Mouse (Mus musculus) midbrain, embryonic 11.5 days (tissue): Measurements from ENCODE around the gene Lgals12. TPM values are rescaled to one million over a fixed set of nuclear protein-coding genes. Genes with fewer than 3 reads are reported as not detected.

ENCODE experiments used
- ATAC-seq: fragments of 200-750 bp; cut with Nextera tagmentation; 2 replicates; pipeline ENCODE4 v1.8.0; 2017; ENCODE audit warnings: moderate TSS enrichment, moderate library complexity; ENCODE audit not compliant: low FRiP score
- DNase-seq: peaks from one replicate; pipeline ENCODE4 v3.0.0; 2015; ENCODE audit warnings: low spot score; ENCODE audit errors: missing footprints
- H3K27ac ChIP-seq: fragments of 300-500 bp; sonication (generic); 2 replicates; pipeline ENCODE4 v1.5.1; 2014; ENCODE audit warnings: low read depth, low read length
- H3K27me3 ChIP-seq: fragments of 300-500 bp; sonication (generic); 2 replicates; pipeline ENCODE4 v1.6.1; 2014; ENCODE audit warnings: mild to moderate bottlenecking, low read length, moderate library complexity, mixed read lengths; ENCODE audit not compliant: control insufficient read depth, insufficient read depth
- H3K36me3 ChIP-seq: fragments of 300-500 bp; sonication (generic); 2 replicates; pipeline ENCODE4 v1.6.1; 2014; ENCODE audit warnings: mild to moderate bottlenecking, low read length, moderate library complexity, mixed read lengths; ENCODE audit not compliant: control insufficient read depth, insufficient read depth
- H3K4me1 ChIP-seq: fragments of 300-500 bp; sonication (generic); 2 replicates; pipeline ENCODE4 v1.6.1; 2014; ENCODE audit warnings: low read length; ENCODE audit not compliant: control insufficient read depth, insufficient read depth
- H3K4me2 ChIP-seq: fragments of 300-500 bp; sonication (generic); 2 replicates; pipeline ENCODE4 v1.6.1; 2014; ENCODE audit warnings: mild to moderate bottlenecking, moderate library complexity
- H3K4me3 ChIP-seq: fragments of 300-500 bp; sonication (generic); 2 replicates; pipeline ENCODE4 v1.5.1; 2014; ENCODE audit warnings: low read depth, low read length
- H3K9ac ChIP-seq: fragments of 300-500 bp; sonication (generic); 2 replicates; pipeline ENCODE4 v1.6.1; 2014; ENCODE audit warnings: low read length
- H3K9me3 ChIP-seq: fragments of 300-500 bp; sonication (generic); 2 replicates; pipeline ENCODE4 v1.6.1; 2016; ENCODE audit warnings: low read length; ENCODE audit not compliant: control insufficient read depth
- WGBS: fragments of 180-500 bp; shearing (Covaris S2); extraction: QIAGEN DNeasy Blood & Tissue Kit; methylation state at CpG from one replicate; pipeline ENCODE4 v1.1.7; 2014; 5-methylcytosine and 5-hydroxymethylcytosine counted together
- polyA plus RNA-seq: library from polyadenylated mRNA; unstranded; fragments of >200 nt; fragmentation: Nextera tagmentation; extraction: Ambion mirVana; gene quantifications from 2 replicates; pipeline ENCODE4 v1.2.1, GENCODE M21; 2014

Lgals12 gene
- polyA plus RNA-seq, 1 experiment from 2014 or later: not detected

DNA sequence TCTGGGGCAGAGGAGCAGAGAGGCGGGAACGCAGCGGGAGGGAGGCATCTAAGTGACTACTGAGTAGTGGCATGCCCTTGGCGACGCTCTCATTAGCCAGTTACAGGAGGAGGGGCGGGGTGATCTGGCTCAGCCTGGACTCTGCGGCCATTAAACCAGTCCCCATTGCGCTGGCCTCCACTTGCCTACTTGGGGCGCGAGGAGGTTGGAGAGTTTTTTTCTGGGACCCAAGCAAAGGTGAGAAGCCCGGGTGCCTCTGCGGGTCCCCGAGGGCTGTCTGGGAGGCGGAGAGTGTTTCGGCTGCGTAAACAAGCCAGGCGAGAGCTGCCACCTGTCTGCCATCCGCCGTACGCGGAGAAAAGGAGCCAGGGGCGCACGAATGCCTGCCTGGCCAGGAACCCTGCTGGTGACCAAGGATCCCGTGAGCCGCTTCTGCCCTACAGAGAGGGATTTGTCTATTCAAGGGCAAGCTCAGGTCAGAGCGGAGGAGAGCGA lies 49.6 kb downstream of the Lgals12 start, which contains the start of gene Pla2g16:
Gene Pla2g16, plus strand, starts transcription at position 132 of the 495 bp plus-strand sequence.
- Histone ChIP-seq H3K4me3 (peak within 1 kb of the TSS; percentile 35), H3K9me3 (no peaks in the 10 kb centered on the region), H3K27ac (no peak within 1 kb of the TSS), H3K27me3 (peaks cover 8% of the 10 kb centered on the region; the same call in 1 of the 2 replicates), H3K4me1 (peaks cover 6% of the 10 kb centered on the region), H3K4me2 (peak within 1 kb of the TSS; percentile 68), H3K9ac (peak within 1 kb of the TSS; percentile 51), H3K36me3 (no peaks in the 10 kb centered on the region)
- WGBS: under 1% methylated on average over 27 of the region's 27 CpGs
- peak; percentile 91 for DNase-seq
- ATAC-seq: peak; percentile 82

DNA sequence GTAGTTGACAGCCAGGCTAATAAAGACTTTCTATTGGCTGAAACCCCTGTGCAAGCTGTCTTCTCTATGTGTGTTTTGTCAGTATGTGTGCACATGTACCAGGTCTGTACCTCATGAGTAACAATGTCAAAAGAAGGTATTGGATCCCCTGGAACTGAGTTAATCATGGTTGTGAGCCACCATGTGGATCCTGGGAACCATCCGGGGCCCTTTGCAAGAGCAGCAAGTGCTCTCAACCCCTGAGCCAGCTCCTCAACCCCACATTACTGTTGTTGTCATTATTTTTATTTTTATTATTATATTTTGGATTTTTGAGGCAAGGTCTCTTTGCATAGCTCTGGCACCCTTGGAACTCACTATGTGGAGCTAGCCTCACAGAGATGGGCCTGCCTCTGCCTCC lies 50.4 kb downstream of the Lgals12 start:
- DNase-seq (peak; percentile 80), ATAC-seq (no peak)
- Histone ChIP-seq H3K27me3 (peaks cover 8% of the 10 kb centered on the region; the same call in 1 of the 2 replicates), H3K27ac (no peak overlapping the region), H3K4me3 (no peak overlapping the region), H3K4me2 (no peak overlapping the region), H3K4me1 (peaks cover 6% of the 10 kb centered on the region), H3K9me3 (no peaks in the 10 kb centered on the region), H3K9ac (no peak overlapping the region), H3K36me3 (no peaks in the 10 kb centered on the region)
- 100% methylated on average over 1 of the region's 1 CpGs for WGBS

DNA sequence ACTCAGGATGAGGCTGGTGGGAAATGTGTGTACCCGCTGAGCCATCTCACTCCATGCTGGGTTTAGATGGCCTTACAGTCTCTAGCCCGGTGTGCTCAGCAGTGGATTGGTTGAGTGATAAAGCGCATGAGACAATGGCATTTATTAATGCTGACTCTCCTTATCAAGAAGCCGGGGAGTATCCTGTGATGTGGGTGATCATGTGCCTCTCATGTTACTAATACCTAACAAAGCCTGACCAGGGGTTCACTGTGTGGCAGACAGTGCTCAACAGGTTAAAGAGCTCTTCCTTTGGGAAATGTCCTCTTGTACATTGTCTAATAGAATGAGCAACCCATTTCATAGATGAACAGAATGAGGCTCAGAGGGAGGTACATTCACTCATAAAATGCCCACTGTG lies 52.1 kb downstream of the Lgals12 start:
- no peak overlapping the region for H3K4me2 ChIP-seq
- no peaks in the 10 kb centered on the region for H3K9me3 ChIP-seq
- H3K4me3 ChIP-seq: no peak overlapping the region
- H3K9ac ChIP-seq: no peak overlapping the region
- DNase-seq: no peak
- H3K4me1 ChIP-seq: peaks cover 6% of the 10 kb centered on the region
- WGBS: 72% methylated on average over 4 of the region's 4 CpGs
- ATAC-seq: no peak
- no peak overlapping the region for H3K27ac ChIP-seq
- no peaks in the 10 kb centered on the region for H3K36me3 ChIP-seq
- H3K27me3 ChIP-seq: peaks cover 8% of the 10 kb centered on the region; the same call in 1 of the 2 replicates

DNA sequence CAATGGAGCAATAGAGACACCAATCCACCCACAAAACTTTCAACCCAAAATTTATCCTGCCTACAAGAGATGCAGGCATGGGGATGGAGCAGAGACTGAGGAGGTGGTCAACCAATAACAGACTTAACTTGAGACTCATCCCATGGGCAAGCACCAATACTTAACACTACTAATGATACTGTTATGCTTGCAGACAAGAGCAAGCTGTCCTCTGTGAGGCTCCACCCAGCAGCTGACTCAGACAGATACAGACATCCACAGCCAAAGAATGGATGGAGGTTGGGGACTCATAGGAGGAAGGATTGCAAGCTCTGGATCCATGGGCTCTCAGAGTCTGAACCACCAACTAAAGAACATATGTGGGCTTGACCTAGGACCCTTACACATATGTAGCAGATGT lies 53.6 kb downstream of the Lgals12 start:
- ATAC-seq (no peak), DNase-seq (no peak)
- Histone ChIP-seq H3K4me3 (no peak overlapping the region), H3K36me3 (no peaks in the 10 kb centered on the region), H3K4me1 (peaks cover 6% of the 10 kb centered on the region), H3K4me2 (no peak overlapping the region), H3K27me3 (peaks cover 8% of the 10 kb centered on the region; the same call in 1 of the 2 replicates), H3K9ac (no peak overlapping the region), H3K27ac (no peak overlapping the region), H3K9me3 (no peaks in the 10 kb centered on the region)

DNA sequence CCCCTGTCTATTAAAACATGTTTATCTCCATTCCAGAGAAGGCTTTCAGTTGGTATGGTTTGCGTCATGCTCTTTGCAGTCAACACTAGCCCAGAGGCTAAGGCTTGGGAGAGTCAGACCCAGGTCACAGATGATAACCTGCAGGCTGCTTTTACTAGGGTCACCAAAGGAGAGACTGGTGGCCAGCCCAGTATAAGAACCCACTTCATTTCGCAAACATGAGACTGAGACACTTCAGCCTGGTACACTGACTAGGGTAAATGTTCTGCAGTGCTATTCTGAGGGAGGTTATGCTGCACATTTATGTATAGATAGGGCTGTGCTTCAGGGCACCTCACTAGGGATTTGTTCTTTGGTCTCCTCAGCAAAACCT lies 54.7 kb downstream of the Lgals12 start:
- DNase-seq (no peak), ATAC-seq (no peak)
- Histone ChIP-seq H3K27me3 (no peaks in the 10 kb centered on the region), H3K4me3 (no peak overlapping the region), H3K9ac (no peak overlapping the region), H3K27ac (no peak overlapping the region), H3K4me1 (no peaks in the 10 kb centered on the region), H3K4me2 (no peak overlapping the region), H3K9me3 (no peaks in the 10 kb centered on the region), H3K36me3 (no peaks in the 10 kb centered on the region)
- 92% methylated on average over 2 of the region's 2 CpGs for WGBS

DNA sequence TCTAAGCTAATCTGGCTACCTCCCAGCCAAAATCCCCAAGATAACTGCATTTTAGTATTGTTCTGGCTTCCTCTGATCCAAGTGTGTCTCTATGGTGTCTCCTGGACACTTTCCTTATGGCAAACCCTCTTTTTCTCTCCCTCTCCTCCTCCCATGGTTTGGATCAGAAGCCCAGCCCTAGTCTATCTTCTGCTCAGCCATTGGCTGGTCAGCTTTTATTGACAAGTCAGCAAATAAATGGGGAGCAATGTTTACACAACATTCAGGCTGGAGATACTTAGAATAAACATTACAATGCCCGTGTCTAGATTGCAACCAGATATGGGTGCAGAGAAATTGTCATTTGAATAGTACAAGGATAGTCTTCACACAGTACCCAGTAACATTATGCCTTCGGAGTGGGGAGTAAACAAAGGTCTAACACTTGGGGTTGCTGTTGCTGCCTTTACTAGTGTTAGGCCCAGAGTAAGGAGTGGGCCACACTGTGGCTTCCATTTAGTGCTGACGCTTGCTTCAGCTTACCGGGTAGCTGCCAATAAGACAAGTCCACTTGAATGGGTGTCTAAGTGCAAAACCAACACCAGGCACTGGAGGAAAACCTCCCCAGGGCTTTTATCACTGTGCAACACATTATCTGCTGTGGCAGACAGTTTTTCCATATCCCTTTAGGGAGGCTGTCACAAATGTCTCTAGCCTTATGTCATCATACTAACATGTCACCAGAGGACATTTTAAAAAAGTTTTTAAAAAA lies 55.3 kb downstream of the Lgals12 start:
- H3K4me3 ChIP-seq: no peak overlapping the region
- H3K9me3 ChIP-seq: no peaks in the 10 kb centered on the region
- no peaks in the 10 kb centered on the region for H3K4me1 ChIP-seq
- DNase-seq: no peak
- ATAC-seq: no peak
- WGBS: 74% methylated on average over 4 of the region's 4 CpGs
- no peaks in the 10 kb centered on the region for H3K36me3 ChIP-seq
- H3K9ac ChIP-seq: no peak overlapping the region
- H3K4me2 ChIP-seq: no peak overlapping the region
- H3K27me3 ChIP-seq: no peaks in the 10 kb centered on the region
- no peak overlapping the region for H3K27ac ChIP-seq

DNA sequence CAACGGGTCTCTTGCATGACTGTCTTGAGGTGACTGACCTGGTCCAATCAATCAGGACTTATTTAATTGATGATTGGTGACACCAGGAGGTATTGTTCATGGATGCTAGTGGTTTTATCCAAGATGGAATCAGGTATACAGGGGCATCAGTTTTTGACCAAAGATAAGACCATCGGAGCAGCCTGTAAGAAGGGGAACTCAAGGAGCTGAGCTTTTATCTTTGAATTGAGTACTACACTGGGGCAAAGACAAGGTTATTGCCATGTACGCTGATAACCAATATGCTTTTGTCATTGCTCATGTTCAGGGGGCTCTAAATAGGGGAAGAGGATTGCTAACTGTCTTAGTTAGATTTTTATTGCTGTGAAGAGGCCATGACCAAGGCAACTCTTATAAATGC lies 58.1 kb downstream of the Lgals12 start:
- Histone ChIP-seq H3K9ac (no peak overlapping the region), H3K27me3 (no peaks in the 10 kb centered on the region), H3K27ac (no peak overlapping the region), H3K36me3 (no peaks in the 10 kb centered on the region), H3K9me3 (no peaks in the 10 kb centered on the region), H3K4me1 (no peaks in the 10 kb centered on the region), H3K4me3 (no peak overlapping the region), H3K4me2 (no peak overlapping the region)
- ATAC-seq: no peak
- WGBS: 85% methylated on average over 3 of the region's 3 CpGs
- DNase-seq: peak; percentile 57

Other genes starting within 250 kb of the Lgals12 start
- gene Spindoc, start 224.2 kb downstream of the Lgals12 start, polyA plus RNA-seq: 23.2 and 25.3 TPM in 2 replicates
- gene 2700081O15Rik, start 189.6 kb downstream of the Lgals12 start, polyA plus RNA-seq: 12.3 and 13.2 TPM in 2 replicates
- gene Rtn3, start 123.9 kb downstream of the Lgals12 start, polyA plus RNA-seq: 371 and 383 TPM in 2 replicates
- gene Atl3, start 113.2 kb downstream of the Lgals12 start, polyA plus RNA-seq: 6.3 and 8.5 TPM in 2 replicates
- gene Pla2g16, start 49.7 kb downstream of the Lgals12 start, polyA plus RNA-seq: 2.3 and 3.2 TPM in 2 replicates
- not detected in 2 replicates for gene Hrasls5, start 5.3 kb upstream of the Lgals12 start, polyA plus RNA-seq
- not detected in 2 replicates for gene Slc22a19, start 104.1 kb upstream of the Lgals12 start, polyA plus RNA-seq
- gene Slc22a26, start 195.5 kb upstream of the Lgals12 start, polyA plus RNA-seq: not detected in 2 replicates